Mouse (Mus musculus) midbrain, embryonic 12.5 days (tissue): ENCODE measurements around the gene Vti1a. TPM values are rescaled to one million over a fixed set of nuclear protein-coding genes. Genes with fewer than 3 reads are reported as not detected.

Experiments
- ATAC-seq: fragments of 200-750 bp; cut with Nextera tagmentation; 2 replicates; pipeline ENCODE4 v1.8.0; 2017; ENCODE audit warnings: low read depth, moderate TSS enrichment, moderate library complexity; ENCODE audit not compliant: low FRiP score
- H3K27ac ChIP-seq: fragments of 300-500 bp; sonication (generic); replicated peaks from 2 replicates; pipeline ENCODE4 v1.5.1; 2016; ENCODE audit warnings: mild to moderate bottlenecking
- H3K27me3 ChIP-seq: fragments of 300-500 bp; sonication (generic); 2 replicates; pipeline ENCODE4 v1.6.1; 2016; ENCODE audit warnings: mild to moderate bottlenecking
- H3K36me3 ChIP-seq: fragments of 300-500 bp; sonication (generic); 2 replicates; pipeline ENCODE4 v1.6.1; 2016
- H3K4me1 ChIP-seq: fragments of 300-500 bp; sonication (generic); 2 replicates; pipeline ENCODE4 v1.6.1; 2016
- H3K4me2 ChIP-seq: fragments of 300-500 bp; sonication (generic); replicated peaks from 2 replicates; pipeline ENCODE4 v1.6.1; 2016; ENCODE audit warnings: mild to moderate bottlenecking, moderate library complexity
- H3K4me3 ChIP-seq: fragments of 300-500 bp; sonication (generic); 2 replicates; pipeline ENCODE4 v1.5.1; 2016; ENCODE audit warnings: mild to moderate bottlenecking
- H3K9ac ChIP-seq: fragments of 300-500 bp; sonication (generic); replicated peaks from 2 replicates; pipeline ENCODE4 v1.6.1; 2016; ENCODE audit warnings: mild to moderate bottlenecking, moderate library complexity
- H3K9me3 ChIP-seq: fragments of 300-500 bp; sonication (generic); 2 replicates; pipeline ENCODE4 v1.6.1; 2016; ENCODE audit warnings: mild to moderate bottlenecking
- WGBS: fragments of 180-500 bp; shearing (Covaris S2); methylation state at CpG from one replicate; pipeline ENCODE4 v1.1.7; 2016; 5-methylcytosine and 5-hydroxymethylcytosine counted together
- polyA plus RNA-seq: library from polyadenylated mRNA; unstranded; fragments of >200 nt; fragmentation: Nextera tagmentation; extraction: Ambion mirVana; gene quantifications from 2 replicates; pipeline ENCODE4 v1.2.1, GENCODE M21; 2016

Vti1a gene
- polyA plus RNA-seq, 1 experiment from 2014 or later, result 34.1 TPM

DNA sequence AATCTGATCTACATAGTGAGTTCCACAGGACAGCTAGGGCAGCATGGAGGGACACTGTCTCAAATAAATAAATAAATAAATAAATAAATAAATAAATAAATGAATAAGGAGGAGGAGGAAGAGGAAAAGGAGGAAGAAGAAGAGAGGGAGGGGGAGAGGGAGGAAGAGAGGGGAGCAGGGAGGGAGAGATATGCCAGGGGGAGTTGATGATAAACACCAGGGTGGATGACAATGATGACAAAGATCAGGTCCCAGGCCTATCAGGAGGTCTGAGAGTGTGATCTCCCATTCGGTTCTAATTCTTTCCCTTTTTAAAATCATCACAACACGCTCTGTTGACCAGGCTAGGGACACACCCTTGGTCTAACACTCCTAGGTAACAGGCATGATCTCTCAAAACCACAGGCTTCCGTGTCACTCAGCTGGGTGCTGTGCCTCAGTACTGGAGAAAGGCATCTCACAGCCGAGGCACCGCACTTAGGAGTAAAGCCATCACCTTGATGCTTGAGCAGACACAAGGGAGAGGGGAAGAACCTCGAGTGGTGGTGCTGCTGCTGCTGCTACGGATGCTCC is 336.7 kb downstream of the Vti1a start:
- ATAC-seq, result no peak
- Histone ChIP-seq H3K9me3 (no peaks in the 10 kb centered on the region), H3K4me2 (no peak overlapping the region), H3K27ac (no peak overlapping the region), H3K27me3 (peaks cover 5% of the 10 kb centered on the region), H3K4me1 (no peaks in the 10 kb centered on the region), H3K4me3 (no peak overlapping the region), H3K36me3 (no peaks in the 10 kb centered on the region), H3K9ac (no peak overlapping the region)
- 85% methylated on average over 7 of the region's 7 CpGs for WGBS

DNA sequence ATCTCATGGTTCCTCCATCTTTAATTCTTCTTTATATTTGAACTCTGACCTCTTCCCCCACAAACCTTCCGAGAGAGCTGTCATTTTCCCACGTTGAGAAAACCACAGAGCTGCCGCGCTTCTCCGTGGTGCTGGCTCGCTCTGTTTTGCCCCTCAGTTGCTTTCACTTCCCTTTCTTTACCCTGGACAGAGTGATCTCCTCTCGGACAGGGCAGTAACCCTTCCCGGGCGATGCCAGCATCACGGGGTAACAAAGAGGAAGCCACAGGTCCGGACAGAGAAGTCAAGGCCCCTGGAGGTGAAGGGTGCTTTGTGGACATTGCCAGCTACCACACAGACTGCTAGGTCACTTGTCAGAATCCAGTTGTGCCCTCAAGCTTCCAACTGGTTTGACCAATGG is 344.1 kb downstream of the Vti1a start:
- Histone ChIP-seq H3K4me1 (peaks cover 8% of the 10 kb centered on the region), H3K4me3 (no peak overlapping the region), H3K9me3 (no peaks in the 10 kb centered on the region), H3K4me2 (no peak overlapping the region), H3K36me3 (no peaks in the 10 kb centered on the region), H3K27me3 (0 out of 2 replicates have a peak, but pooled peaks cover 10% of the 10 kb centered on the region), H3K9ac (no peak overlapping the region), H3K27ac (no peak overlapping the region)
- no peak for ATAC-seq
- 93% methylated on average over 11 of the region's 11 CpGs for WGBS

- Histone ChIP-seq H3K9me3 (no peaks in the 10 kb centered on the region), H3K27me3 (0 out of 2 replicates have a peak, but pooled peaks cover 4% of the 10 kb centered on the region), H3K4me3 (no peak overlapping the region), H3K9ac (no peak overlapping the region), H3K4me2 (no peak overlapping the region), H3K4me1 (peaks cover 8% of the 10 kb centered on the region), H3K27ac (peak overlapping the region; percentile 54), H3K36me3 (no peaks in the 10 kb centered on the region)
- 45% methylated on average over 5 of the region's 5 CpGs for WGBS
- no peak for ATAC-seq
Observed at GRCm38 (mm10) chr19:55662521-55663223, 346.6 kb downstream of the Vti1a start.

DNA sequence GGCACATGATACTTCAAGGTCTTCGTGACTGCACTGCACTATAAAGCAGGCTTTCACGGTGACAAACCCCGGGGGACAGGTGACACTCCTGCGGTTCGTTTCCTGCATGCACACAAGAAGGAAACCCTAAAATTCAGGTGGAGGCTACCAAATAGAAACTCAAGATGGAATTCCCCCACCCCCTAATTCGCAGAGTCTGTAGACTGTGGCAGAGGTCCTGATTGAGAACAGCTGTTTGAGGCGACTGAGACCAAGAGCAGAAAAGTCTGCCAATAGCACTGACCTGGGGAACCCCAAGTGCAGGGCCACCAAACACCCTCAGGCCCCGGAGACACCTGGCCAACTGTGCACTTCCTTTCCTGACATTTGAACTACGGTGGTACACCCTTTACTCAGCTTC is 351.7 kb downstream of the Vti1a start:
- Histone ChIP-seq H3K9ac (no peak overlapping the region), H3K4me2 (no peak overlapping the region), H3K27ac (no peak overlapping the region), H3K36me3 (no peaks in the 10 kb centered on the region), H3K4me1 (no peaks in the 10 kb centered on the region), H3K27me3 (no peaks in the 10 kb centered on the region), H3K9me3 (no peaks in the 10 kb centered on the region), H3K4me3 (no peak overlapping the region)
- no peak for ATAC-seq
- WGBS, result 85% methylated on average over 9 of the region's 9 CpGs

DNA sequence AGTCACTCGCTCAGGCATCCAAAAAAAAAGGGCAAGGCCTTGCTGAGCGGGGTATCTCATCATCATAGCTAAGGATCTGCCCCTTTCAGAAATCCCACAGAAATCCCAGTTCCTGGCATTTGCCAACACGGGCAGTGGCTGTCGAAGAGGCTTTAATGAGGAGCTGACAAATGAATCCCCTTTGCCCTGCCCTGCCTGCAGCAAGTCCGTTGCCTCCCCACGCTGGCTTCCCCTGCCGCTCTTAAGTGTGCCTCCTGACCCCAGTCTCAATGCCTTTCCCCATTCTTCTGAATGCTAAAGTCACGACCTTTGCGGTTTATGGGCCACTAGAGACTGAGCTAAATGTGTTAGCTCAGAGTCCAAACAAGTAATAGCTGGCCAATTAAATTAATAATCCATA is 352.8 kb downstream of the Vti1a start:
- no peaks in the 10 kb centered on the region for H3K27me3 ChIP-seq
- no peaks in the 10 kb centered on the region for H3K36me3 ChIP-seq
- H3K4me2 ChIP-seq, result no peak overlapping the region
- no peak for ATAC-seq
- no peak overlapping the region for H3K4me3 ChIP-seq
- H3K4me1 ChIP-seq, result no peaks in the 10 kb centered on the region
- H3K27ac ChIP-seq, result no peak overlapping the region
- H3K9me3 ChIP-seq, result no peaks in the 10 kb centered on the region
- 53% methylated on average over 9 of the region's 9 CpGs for WGBS
- no peak overlapping the region for H3K9ac ChIP-seq

Other genes starting within 250 kb of the Vti1a start
- gene Gpam, start 189.1 kb upstream of the Vti1a start, polyA plus RNA-seq, result 26.2 and 27.1 TPM in 2 replicates
- gene Tectb, start 135.6 kb upstream of the Vti1a start, polyA plus RNA-seq, result 0.31 TPM in 2 replicates
- gene Gucy2g, start 75.1 kb upstream of the Vti1a start, polyA plus RNA-seq, result not detected in 2 replicates
- 11.2 and 13.9 TPM in 2 replicates for gene Acsl5, start 64.4 kb upstream of the Vti1a start, polyA plus RNA-seq
- 96.5 and 99.5 TPM in 2 replicates for gene Zdhhc6, start 263 bp upstream of the Vti1a start, polyA plus RNA-seq